Mouse (Mus musculus) mature B cell (primary cell): ENCODE measurements around the gene Rai1.

Source experiments
- in situ Hi-C: fragments of 300-500 bp; cut with MboI; formaldehyde crosslinking; loops from 2 replicates; pipeline ENCODE4 v1.14.3; 2019

Gene Rai1

DNA sequence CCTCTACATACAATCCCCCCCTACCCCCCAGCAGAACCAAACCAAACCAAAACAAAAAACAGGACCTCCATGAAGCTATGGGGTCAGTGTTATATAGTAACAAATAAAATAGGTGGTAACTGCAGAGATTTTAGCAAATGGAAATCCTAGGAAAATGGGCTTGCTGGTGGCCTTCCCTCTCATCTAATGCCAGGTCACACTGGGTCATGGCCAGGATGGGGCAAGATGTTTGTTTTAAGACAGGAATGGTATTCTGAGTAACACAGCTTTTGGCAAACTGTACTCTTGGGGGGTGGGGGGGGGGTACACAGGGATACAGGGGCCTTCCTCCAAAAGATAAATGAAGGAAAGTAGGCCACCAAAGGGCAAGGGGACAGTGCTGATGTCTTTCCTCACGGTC, 57.7 kb downstream of the Rai1 start:
- in situ Hi-C loops: no loop called here

DNA sequence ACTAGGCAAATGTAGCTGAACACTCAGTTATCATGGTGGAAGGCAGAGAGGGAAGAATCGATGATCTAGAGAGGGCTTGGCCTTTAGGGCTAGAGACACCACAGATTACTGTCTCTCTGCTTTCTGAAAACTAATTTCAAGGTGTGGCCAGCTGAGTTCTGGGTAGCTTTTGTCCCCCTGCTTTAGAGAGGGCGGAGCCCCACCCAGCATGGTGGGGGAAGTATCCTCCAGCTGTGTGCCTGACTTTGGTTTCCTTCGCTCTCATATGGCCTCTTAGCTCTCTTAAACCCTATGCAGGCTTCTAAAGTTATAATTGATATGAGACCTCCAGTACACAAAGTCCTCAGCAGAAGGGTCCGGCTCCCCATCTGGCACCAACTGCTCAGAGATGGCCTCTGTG, 58.5 kb downstream of the Rai1 start:
- in situ Hi-C loops: no loop called here

DNA sequence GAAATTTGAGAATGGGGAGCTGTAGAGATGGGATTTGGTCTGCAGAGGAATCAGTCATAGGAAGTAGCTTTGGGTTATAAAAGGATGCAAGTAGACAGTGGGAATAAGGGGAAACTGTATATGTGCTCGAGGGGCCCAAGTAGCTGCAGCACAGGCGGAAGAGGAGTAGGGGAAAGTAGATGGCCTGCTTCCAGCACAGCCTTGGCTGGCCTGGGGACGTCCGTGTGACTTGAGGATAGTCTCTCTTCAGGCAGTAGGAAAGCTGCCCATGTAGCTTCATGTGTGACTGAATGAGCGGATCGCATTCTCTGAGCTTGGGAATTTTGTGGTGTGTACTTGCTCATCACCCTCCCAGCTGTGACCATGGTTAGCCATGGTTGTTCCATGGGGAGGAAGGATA, 59.6 kb downstream of the Rai1 start:
- in situ Hi-C loops: no loop called here

DNA sequence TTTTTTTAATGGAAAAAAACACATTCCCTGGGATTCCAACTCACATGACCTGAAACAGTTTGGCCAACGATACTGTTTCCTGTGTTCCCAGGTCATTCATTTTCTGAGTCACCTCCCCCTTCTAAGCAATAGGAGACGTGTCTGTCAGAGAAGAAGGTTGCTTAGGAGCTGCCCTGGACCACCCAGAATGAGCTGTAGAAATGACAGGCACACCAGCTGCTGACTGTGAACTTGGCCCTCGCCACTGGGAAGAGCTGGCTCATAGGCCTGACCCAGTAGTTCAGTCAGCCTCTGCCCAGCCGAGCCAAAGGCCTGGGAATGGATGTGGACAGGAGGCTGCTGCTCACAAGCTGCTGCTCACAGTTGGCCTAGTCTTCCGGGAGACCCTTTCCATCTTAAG, 60.3 kb downstream of the Rai1 start:
- in situ Hi-C loops: no loop called here

DNA sequence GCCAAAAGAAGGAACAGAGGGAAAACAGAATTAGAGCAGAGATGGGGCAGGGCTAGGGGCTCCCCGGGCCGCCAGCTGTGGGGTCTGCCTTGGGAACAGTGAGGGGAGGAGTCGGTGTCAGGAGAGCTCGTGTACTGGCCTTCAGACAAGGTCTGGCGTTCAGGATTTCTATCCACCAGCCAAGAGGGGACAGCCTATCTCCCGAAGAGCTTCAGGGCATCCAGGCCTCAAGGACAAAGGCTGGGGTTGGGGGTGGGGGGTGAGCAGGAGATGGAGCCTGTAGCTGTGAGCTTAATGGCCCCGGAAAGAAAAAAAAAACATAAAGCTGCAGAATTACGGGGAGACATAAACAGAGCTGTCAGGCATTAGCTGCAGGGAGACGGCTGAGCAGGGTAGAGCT, 64.0 kb downstream of the Rai1 start:
- in situ Hi-C loops: no loop called here

DNA sequence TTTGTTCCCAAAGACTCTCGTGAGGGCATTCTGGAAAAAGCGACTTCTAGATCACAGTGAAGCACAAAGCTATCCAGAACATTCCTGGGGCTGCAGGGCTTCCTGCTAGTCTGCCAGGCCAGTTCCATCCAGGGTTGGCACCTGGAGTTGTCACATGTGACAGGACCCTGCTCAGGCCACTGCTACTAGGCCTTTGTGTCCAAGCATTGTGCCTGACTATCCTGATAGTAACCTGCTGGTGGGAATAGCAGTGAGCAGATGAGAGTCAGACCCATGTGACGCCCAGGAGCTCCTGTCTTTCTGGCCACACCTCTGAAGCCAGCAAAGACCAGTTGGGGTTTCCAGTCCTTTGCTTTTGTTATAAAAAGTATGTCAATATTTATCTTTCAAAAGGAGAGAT, 67.3 kb downstream of the Rai1 start:
- in situ Hi-C loops: no loop called here

DNA sequence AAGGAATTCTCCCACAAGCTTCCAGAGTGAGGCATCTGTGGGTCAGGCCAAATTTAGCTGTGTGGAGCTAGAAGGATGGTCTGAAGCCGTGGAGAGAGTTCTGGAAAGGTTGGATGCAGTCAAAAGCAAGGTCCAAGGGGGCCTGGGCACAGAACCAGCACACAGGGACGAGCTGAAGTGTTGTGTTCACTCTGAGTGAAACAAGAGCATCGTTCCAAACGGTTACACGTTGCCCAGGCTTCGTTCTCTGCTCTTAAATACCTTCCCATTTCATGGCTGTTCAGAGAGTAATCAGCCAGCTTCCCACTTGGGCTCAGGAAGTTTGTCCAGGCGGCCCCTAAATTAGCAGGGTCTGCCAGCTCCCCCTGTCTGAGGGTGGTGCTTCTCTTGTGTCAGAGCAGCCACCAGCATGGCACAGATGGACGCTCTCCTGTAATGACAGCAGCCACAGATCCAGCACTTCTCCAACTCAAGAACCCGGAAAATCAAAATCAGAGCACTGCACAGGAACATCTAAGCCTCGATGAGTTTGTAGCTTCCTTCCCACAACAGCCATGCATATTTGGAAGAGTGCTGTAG, 68.9 kb downstream of the Rai1 start:
- in situ Hi-C loops: no loop called here

DNA sequence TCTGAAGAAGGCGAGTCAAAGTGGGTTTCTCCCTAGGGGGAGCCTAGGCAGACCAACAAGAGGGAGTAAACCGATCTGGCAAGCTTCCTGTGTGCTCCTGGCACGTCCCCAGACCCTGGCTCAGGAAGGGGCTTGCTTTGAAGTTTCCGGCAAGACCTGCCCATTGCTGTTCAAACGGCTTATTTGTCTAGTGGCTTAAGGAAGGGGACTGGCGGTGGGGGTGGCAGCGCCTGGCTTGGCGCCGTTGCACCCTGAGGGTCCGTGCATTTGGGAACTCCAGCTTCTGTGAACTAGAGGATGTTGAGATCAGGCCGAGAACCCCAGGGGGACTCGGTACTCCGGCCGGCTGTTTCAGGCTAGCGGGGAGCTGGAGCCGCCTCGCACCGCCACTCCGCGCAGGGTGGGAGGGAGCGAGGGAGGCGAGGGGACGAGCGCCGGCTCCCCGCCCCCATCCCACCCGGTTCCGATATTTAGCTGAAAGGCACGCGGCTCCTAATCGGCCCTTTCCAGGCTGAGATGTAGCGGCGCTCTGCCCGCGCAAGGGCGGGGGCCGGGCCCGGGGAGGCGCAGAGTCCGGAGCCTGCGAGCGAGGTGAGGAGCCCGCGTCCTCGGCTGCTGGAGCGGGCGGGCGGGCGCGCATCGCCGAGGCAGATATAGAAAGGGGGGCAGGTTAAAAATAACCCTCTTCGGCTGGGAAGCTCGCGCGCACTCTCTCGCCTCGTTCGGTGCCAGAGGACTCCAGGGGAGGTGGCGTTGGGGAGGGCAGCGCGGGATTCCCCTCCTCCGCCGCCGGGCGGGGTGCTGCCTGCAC, 70.8 kb downstream of the Rai1 start:
- in situ Hi-C loops: no loop called here

DNA sequence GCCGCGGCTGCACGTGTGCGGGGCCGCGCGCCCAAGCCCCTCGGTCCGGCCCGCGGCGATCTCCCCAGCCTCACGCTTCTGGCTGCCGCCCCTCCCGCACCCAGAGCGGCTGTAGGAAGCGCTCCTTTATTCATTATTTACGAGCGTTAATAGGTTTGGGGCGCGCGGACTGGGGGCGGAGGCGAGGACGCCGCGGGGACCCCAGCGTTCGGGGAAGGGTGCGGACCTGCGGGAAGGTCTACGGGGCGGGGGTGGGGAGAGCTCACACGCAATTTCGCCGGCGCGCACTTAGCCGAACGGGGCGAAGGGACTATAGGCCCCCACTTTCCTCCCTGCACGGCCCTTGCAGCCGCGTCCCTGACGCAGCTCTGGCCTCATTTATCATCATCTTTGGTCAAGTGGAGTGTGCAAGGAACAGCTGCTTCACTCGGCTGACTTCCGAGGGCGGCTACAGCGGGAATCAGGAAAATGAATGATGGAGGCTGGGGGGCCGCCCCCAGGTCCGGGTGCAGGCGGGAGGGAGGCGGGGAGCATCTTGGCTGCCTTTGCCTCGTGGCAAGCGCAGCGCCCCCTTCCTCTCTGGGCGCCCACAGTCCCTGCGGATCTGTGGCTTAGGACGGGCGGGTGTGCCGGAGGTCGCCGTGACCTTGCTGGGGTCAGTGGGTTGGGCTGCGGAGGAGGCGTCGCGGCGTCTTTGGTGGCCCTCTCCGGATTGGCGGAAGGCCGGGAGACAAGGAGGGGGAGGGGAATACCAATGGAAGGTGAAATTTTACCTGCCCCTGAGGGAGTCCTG, 71.6 kb downstream of the Rai1 start:
- in situ Hi-C loops: no loop called here

DNA sequence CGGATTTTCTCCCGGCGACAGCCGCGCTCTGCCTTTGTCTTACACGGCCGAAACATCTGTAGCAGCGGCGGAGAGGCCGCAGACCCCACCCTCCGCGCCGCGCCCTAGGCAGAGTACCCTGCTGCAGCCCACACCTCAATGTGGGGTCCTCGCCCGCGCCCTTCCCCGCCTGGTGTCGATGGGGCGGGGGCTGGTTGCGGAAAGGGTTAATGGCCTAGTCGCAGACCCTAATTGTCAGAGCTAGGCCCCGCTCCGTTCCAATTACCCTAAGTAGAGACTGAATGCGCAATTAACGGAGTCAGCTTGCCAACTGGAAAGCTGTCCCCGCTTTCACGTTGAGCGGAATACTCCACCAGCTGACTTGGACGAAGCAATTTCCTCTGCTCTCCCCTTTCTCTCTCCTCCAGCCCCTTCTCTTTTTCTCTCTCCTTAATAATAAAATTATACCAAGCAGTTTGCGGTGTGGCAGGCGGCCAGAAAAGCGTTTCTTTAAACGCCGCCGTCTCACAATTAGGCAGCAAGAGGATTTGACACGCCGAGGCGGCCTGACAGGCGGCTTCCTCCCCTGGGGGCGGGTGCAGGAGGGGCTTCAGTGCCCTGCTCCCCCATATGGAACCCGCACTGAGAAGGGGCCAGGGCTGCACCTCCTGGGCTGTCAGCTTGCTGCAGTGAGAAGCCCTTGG, 72.3 kb downstream of the Rai1 start:
- in situ Hi-C loops: no loop called here

DNA sequence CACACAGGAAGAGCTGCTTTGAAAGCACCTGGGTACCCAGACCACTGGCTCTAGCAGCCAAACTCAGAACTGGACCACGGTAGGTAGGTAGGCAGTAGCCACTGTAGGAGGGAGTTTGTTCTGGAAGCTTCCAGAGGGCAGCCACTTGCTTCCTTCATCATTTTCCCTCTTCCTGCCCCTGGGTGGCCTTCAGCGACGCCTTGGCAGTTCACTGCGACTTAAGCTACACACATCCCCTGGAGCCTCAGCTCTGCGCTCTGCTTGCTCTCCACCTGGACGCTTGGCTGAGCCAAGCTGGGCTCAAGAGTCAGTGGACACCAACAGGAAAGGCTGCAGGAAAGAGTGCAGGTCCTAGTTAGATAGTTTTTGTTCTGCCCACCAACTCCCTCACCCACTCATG, 73.2 kb downstream of the Rai1 start:
- in situ Hi-C loops: no loop called here

DNA sequence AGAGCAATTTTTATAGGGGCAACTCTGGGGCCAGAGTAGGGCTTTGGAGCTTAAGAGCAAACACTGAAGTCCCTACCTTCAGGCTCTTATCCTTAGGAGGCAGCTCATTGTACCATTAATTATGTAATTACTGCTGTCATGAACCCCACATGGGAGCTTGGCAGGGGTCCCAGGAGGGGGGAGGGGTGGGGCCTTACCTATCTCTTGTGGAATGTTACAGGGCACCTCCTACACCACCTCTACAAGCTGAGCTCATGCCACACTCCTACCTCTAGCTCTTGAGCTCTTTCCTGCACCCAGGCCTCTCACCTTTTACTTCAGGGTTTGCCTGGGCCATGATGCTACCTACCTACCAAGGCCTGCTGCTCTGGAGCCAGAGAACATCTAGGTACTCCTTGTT, 73.7 kb downstream of the Rai1 start:
- in situ Hi-C loops: no loop called here

DNA sequence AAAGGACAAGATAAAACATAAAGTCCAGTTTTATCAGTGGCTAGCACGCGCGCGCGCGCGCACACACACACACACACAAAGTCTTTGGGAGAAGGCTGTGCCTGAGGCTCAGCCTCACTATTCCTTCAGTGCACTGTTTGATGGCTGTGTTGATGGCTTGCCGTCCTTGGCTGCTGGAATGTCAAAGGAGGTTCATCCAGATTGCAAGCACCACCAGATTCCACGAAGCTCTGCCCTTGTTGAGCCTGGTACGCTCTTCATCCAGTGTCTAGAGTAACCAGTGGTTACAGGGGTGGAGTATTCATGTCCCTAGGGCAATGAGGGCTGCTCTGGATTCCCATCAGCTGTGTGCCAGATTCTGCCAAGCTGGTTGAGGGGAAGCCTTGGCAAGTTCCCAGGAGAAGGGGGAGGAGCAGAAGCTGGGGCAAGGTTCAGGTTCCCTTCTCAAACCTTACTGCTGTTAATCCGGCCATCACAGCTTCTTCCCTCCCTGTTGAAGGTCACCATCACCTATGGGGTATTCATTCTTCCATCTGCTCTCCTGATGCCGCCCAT, 77.4 kb downstream of the Rai1 start:
- in situ Hi-C loops: loop anchor here (10.0 kb wide), 1 partner anchor 67 kb away; no protein-coding TSS in a partner anchor

DNA sequence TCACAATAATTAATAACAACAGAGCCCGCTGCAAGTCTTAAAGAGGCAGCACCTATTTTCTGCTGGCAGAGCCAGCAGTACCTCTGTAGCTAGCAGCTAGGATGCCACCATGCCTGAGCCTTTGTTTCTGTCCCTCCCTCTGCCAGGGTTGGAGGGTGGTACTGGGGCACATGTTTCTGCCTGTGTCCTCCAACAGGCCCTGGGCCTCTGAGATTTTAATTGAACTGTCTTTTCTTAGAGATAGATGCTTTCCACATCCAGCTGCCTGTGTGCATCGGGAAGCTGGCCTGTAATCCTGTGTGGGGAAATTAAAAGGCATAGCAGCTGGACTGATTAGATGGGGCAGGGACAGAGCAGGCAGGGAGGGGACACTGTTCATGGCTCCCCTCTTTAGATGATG, 77.9 kb downstream of the Rai1 start:
- in situ Hi-C loops: loop anchor here (10.0 kb wide), 1 partner anchor 68 kb away; no protein-coding TSS in a partner anchor

DNA sequence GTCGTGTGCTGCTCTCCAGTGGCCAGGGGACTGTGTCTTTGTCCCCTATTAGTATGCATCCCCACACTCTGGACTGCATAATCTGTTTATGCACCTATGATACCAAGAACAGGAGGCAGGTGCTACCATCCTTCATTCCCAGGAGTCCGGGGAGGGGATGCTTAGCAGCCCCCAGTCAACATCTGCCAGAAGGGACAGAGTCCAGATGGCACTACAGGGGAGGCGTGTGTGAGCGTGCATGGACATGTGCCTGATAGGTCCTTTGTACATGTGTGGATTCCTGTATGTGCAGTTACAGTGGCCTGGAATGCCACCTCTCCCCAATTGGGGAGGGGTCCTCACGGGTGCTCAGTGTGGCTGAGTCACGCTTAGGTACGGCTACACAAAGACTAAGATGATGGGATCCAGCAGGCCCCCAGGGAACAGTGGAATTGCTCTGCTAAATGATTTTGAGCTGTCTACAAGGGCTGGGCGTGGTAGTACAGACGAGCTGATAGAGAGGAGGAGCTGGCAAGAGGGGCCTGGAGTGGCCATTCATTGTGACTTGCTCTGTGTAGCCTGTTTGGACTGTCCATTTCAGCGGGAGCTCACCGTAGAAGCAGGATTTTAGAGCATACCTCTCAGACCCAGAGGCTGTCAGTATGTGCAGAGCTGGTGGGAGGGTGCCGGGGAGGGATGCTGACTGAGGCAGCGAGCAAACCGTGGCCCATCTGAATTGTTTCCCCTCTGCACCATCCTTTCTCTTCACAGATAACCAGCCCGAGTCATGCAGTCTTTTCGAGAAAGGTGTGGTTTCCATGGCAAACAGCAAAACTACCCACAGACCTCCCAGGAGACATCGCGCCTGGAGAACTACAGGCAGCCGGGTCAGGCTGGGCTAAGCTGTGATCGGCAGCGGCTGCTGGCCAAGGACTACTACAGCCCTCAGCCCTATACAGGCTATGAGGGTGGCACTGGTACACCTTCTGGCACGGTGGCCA, 79.8 kb downstream of the Rai1 start:
- in situ Hi-C loops: loop anchor here (10.0 kb wide), 1 partner anchor 70 kb away; no protein-coding TSS in a partner anchor

DNA sequence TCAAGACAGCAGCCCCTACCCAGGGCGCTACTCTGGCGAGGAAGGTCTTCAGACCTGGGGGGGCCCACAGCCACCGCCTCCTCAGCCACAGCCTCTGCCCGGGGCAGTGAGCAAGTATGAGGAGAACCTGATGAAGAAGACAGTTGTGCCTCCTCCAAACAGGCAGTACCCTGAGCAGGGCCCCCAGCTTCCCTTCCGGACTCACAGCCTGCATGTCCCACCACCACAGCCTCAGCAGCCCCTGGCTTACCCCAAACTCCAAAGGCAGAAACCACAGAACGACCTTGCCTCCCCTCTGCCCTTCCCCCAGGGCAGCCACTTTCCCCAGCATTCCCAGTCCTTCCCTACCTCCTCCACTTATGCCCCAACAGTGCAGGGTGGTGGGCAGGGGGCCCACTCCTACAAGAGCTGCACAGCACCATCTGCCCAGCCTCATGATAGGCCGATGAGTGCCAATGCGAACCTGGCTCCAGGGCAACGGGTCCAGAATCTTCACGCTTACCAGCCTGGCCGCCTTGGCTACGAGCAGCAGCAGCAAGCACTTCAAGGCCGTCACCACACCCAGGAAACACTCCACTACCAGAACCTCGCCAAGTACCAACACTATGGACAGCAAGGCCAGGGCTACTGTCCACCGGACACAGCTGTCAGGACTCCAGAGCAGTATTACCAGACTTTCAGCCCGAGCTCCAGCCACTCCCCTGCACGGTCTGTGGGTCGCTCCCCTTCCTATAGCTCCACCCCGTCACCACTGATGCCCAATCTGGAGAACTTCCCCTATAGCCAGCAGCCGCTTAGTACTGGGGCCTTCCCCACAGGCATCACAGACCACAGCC, 80.8 kb downstream of the Rai1 start:
- in situ Hi-C loops: loop anchor here (10.0 kb wide), 1 partner anchor 71 kb away; no protein-coding TSS in a partner anchor

DNA sequence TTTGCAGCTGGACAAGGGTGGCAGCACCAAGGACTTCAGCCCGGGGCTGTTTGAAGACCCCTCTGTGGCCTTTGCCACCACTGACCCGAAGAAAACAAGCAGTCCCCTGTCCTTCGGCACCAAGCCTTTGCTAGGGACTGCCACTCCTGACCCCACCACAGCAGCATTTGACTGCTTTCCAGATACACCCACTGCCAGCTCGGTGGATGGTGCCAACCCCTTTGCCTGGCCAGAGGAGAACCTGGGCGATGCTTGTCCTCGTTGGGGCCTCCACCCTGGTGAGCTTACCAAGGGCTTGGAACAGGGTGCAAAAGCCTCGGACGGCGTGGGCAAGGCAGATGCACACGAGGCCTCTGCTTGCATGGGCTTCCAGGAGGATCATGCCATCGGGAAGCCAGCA, 82.3 kb downstream of the Rai1 start:
- in situ Hi-C loops: loop anchor here (10.0 kb wide), 1 partner anchor 72 kb away; no protein-coding TSS in a partner anchor

DNA sequence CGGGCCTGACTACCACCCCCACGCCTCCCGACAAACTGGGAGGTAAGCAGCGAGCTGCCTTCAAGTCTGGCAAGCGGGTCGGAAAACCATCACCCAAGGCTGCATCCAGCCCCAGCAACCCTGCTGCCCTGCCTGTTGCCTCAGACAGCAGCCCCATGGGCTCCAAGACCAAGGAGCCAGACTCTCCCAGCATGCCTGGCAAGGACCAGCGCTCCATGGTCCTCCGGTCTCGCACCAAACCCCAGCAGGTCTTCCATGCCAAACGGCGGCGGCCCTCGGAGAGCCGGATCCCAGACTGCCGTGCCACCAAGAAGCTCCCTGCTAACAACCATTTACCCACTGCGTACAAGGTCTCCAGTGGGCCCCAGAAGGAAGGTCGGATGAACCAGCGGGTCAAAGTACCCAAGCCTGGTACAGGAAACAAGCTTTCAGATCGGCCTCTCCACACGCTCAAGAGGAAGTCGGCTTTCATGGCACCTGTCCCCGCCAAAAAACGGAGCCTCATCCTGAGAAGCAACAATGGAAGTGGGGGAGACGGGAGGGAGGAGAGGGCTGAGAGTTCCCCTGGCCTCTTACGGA, 83.6 kb downstream of the Rai1 start:
- in situ Hi-C loops: loop anchor here (10.0 kb wide), 1 partner anchor 74 kb away; no protein-coding TSS in a partner anchor

DNA sequence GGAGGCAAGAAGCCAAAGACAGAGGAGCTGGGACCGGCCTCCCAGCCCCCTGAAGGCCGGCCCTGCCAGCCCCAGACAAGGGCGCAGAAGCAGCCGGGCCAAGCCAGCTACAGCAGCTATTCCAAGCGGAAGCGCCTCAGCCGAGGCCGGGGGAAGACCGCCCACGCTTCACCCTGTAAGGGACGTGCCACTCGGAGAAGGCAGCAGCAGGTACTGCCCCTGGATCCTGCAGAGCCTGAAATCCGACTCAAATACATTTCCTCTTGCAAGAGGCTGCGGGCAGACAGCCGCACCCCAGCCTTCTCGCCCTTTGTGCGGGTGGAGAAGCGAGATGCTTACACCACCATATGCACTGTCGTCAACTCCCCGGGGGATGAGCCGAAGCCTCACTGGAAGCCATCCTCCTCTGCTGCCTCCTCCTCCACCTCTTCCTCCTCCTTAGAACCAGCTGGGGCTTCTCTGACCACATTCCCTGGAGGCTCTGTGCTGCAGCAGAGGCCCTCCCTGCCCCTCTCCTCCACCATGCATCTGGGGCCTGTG, 84.8 kb downstream of the Rai1 start:
- in situ Hi-C loops: loop anchor here (10.0 kb wide), 1 partner anchor 75 kb away; no protein-coding TSS in a partner anchor
